Mouse (Mus musculus): ENCODE measurements around the gene Myo9b. TPM values are rescaled to one million over a fixed set of nuclear protein-coding genes. Genes with fewer than 3 reads are reported as not detected.
"Not testable (repeated sequence)": the region's sequence is repeated elsewhere in the genome, so short reads cannot be mapped to it uniquely, and the experiment has no call there.

Gene Myo9b
- polyA plus RNA-seq, 1 experiment = 17.7 TPM

DNA sequence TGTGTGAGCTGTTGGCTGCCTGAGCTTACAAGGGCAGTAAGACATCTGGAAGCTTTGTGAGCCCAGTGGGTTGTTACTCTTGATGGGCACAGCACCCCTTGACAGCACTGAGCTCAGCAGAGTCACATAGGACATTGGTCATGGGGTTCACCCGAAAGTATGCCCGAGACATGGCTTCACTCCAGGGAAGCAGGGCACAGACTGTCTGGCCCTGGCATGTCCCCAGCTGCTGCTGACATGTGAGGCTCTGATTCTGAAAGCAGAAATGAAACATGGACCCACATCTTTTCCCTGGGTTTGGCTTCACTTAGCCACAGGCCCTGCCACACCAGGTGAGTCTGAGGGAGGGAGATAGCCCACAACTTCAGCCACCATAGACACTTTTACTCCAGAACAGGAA lies 24.3 kb downstream of the Myo9b start:
- no peak for DNase-seq (ENCODE audit: low read depth)

DNA sequence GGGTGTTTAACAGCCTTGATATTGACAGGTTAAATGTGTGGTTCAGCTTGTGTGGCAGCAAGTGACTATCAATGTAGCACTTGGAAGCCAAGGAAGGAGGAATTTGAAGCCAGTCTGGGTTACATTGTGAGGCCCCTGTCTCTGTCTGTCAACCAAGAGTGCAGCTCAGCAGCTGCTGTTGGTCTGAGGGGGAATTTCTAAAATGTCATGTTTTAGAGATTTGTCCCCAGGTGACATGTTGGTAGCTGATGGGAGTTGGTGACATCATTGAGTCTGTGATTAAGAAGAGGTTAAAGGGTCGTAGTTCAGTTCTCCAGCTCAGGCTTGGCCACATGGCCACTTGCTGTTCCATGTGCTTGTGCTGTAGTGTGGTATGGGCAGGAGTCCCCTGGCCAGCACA lies 24.9 kb downstream of the Myo9b start:
- no peak for DNase-seq (ENCODE audit: low read depth)

DNA sequence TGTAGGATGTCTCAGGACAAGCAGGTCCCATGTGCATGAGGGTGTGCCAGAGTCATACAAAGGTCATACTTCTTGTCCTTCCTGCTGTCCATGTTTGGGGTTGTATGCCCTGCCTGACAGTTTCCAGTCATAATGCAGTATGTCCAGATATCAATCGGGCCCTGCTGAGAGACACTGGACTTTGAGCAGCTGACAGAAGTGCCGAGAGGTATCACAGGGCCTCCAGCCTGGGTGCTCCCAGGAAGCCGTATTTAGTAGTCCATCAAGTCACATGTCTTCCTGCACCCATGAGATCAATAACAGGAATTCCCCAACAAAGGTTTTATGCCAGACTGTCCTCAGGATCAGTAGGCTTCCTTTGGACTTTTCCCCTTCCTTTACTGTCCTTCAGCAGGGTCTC lies 27.2 kb downstream of the Myo9b start:
- no peak for DNase-seq (ENCODE audit: low read depth)

DNA sequence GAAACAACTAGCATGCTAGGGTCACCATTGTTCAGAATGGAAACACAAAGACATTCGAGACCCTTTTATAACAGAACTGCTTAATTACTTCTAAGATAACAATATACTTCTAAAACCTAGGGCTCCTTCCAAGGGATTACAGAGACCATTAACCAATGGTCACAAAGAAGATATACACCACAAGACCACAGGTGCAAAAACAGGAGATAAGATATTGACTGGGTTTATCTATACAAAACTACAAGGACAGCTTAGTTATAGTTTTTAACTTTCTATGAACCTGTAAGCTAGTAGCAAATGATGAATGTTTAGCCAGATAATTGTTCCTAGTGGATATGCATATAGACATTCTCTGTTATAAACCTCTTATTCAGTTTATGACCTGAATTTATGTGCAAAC lies 30.3 kb downstream of the Myo9b start:
- DNase-seq (ENCODE audit: low read depth) = no peak

- no peak for DNase-seq (ENCODE audit: low read depth)
Observed at GRCm38 (mm10) chr8:71303632-71304031, 31.1 kb downstream of the Myo9b start.

GRCm38 (mm10) chr8:71305988-71306387 lies 33.5 kb downstream of the Myo9b start:
- no peak for DNase-seq (ENCODE audit: low read depth)

DNA sequence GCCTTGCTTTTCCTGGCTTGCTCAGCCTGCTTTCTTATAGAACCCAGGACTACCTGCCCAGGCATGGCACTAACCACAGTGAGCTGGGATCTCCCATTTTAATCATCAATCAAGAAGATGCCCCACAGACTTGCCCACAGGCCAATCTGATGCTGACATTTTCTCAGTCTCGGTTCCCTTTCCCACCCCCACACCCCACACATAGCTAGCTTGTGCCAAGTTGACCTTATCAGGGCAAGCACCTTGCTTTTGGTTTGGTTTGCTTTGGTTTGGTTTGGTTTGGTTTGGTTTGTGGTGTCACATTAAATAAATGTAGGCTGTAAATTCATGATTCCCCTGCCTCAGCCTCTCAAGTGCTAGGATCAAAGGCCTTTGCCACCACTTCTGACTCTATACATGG lies 34.9 kb downstream of the Myo9b start:
- no peak for DNase-seq (ENCODE audit: low read depth)

DNA sequence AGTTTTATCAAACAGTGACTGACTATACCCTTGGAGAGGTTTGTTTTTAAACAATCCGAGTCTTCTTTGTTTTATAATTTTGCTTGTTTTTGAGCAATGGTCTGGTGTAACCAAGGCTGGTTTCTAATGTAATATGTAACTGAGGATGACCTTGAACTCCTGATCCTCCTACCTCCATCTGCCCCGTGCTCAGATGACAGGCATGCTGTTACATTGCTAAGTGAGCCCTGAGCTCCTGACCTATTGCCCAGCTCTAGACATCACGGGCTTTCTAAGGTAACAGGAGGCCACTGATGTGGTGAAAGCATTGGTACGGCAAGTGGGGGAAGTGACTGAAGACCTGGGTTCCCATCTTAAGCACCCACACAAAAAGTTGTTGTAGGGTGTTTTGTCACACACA lies 35.4 kb downstream of the Myo9b start:
- no peak for DNase-seq (ENCODE audit: low read depth)

DNA sequence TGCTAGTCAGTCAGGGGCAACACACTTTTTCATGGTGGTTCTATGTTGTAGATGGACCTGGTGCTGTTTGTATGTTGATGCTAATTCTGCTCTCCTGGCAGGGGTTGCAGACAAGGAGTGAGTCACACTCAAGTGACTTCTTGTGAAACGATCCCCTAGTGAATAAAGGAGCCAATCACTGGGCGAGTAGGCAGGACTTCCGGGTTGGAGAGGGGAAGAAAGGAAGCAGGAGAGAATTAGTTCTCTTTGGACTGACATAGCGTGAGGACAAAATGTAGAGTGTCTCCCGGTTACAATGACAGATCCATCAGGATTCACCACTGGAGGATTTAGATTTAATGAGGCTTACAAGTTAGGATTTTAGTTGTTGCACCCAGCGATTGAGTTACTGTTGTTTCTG lies 37.9 kb downstream of the Myo9b start:
- DNase-seq (ENCODE audit: low read depth) = no peak

GRCm38 (mm10) chr8:71312700-71313099 lies 40.2 kb downstream of the Myo9b start:
- no peak for DNase-seq (ENCODE audit: low read depth)

DNA sequence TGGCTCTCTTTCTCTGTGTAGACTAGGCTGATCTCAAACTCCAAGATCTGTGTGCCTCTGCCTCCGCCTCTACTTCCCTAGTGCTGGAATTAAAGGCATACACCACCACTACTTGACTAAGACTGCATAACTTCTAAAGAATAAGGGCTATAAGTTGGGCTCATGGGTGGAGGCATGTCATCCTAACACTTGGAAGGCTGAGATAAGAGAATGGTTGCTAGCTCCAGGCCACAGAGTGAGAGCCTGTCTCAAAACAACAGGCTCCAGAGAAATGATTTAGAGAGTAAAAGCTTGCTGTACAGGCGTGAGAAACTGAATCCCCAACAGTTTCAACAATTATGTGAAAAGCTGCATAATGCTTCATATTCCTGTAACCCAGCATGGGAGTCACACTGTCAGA lies 41.4 kb downstream of the Myo9b start:
- DNase-seq (ENCODE audit: low read depth) = no peak

DNA sequence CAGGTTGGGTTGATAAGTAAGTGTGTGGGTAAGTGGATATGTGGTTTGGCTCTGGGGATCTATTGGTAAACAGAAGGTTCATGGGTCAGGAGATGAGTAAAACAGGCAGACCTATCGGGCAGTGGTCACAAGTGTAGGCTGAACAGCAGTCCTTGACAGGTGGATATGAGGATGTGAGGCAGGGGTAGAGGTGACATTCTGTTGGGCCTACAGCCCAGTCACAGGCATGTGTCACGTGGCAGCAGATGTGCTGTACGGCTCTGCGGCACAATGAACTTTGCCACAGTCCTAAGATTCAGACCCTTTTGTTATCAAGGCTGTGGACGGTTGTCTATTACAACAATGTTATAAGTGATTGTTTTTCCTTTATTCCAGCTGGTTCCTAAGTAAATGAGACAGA lies 43.5 kb downstream of the Myo9b start:
- no peak for DNase-seq (ENCODE audit: low read depth)

GRCm38 (mm10) chr8:71316486-71317031 lies 44.0 kb downstream of the Myo9b start:
- DNase-seq (ENCODE audit: low read depth) = no peak

DNA sequence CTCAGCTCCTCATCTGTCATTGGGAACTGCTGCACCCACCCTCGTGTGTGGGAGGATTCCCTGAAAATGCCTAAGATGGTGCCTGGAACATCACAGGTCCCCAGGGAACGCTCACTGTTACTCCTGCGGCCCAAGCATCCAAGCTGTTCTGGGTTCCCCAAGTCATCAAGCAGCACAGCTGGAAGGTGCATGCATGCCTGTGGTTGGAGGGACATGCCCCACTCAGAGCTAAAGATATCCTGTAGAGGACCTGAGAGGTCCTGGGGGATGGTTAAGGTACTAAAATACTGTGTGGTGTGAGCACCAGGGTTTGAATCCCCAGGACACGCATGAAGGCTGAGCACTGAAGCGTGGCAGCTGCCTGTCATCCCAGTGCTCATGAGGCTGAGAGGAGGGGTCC lies 46.1 kb downstream of the Myo9b start:
- DNase-seq (ENCODE audit: low read depth) = not testable (repeated sequence)

DNA sequence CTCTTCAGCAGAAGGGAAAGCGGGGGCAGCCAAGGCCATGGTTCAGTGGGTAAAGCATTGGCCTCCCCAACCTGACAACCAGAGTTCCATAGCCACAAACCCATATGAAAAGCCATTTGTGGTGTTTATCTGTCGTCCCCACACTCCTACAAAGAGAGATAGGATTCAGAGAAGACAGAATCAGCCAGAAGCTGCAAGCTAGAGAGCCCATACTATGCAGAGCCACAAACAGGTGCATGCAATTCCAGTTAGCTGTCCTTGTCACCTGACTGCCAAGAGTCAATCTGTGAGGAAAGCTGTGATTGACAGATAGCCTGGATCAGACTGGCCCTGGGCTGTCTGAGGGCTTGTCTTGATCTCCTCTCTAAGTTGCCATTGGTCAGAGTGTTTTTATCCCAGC lies 47.2 kb downstream of the Myo9b start:
- DNase-seq (ENCODE audit: low read depth) = not testable (repeated sequence)

DNA sequence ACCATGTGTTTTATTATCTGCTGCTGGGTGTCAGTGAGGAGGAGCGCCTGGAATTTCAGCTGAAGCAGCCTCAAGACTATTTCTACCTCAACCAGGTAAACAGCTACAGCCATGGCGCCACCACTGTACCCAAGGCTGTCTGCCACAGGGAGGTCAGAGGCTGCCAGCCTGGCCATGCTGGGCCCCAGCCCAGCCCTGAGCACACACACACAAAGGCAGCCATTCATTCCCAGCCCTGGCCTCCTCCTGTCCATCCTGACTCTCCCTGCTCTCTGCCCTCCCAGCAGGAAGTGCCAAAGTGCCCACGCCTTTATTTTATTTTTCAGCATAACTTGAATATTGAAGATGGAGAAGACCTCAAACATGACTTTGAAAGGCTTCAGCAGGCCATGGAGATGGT lies 50.4 kb downstream of the Myo9b start:
- DNase-seq (ENCODE audit: low read depth) = no peak

DNA sequence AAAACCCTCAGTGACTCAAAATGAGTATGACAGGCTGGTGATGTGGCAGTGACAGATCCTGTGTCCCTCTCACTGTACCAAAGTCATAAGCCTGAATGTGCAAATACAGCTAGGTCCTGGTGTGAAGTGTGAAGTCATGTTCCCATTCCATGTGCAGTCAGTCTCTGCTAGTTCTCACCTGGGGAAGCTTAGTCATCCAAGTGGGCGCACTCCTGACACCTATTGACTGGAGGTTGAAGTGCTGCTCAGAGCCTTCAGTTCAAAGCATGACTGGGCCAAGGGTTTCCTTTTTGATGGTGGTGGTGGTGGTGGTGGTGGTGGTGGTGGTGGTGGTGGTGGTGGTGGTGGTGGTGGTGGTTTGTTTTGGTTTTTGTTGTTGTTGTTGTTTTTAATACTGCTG lies 52.3 kb downstream of the Myo9b start:
- no peak for DNase-seq (ENCODE audit: low read depth)

GRCm38 (mm10) chr8:71337834-71338233 lies 65.3 kb downstream of the Myo9b start:
- DNase-seq (ENCODE audit: low read depth) = not testable (repeated sequence)

DNA sequence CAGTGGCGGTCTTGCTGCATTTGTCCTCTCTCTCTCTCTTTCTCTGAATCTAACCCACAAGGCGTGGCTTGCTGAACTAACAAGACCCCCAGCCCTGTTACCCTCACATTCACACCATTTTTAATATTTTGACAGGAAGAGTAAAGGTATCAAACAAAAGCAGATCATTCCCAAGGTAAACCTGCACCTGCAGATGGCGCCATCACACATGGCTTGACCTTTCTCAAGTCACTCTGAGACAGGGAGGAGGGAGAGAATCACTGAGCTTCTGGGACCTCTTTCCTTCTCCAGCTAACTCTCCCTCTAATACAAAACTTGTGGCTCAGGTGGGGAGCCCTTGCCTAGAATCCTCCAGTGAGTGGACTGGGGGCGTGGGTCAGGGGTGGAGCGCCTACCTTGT lies 68.1 kb downstream of the Myo9b start:
- DNase-seq (ENCODE audit: low read depth) = no peak

DNA sequence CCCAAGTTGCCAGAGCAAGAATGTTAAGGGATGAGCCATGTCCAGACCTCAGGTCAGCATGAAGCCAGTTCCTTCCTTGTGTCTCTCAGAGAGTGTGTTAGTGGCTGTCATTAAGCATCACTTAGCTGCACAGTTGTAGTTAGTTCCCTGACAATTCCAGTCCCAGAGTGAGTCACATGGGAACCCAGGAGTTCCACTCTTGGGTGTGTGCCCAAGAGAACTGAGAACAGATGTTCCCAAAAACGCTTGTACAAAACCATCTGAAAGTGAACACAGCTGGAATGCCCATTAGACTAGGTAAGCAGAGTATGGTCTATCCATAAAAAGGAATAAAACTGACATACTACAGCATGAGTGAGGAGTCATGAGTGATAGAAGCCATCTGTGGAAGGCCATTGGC lies 74.1 kb downstream of the Myo9b start:
- DNase-seq (ENCODE audit: low read depth) = no peak

GRCm38 (mm10) chr8:71351117-71351516 lies 78.6 kb downstream of the Myo9b start:
- DNase-seq (ENCODE audit: low read depth) = no peak

- DNase-seq (ENCODE audit: low read depth) = no peak
Observed at GRCm38 (mm10) chr8:71351520-71351919, 79.0 kb downstream of the Myo9b start.

DNA sequence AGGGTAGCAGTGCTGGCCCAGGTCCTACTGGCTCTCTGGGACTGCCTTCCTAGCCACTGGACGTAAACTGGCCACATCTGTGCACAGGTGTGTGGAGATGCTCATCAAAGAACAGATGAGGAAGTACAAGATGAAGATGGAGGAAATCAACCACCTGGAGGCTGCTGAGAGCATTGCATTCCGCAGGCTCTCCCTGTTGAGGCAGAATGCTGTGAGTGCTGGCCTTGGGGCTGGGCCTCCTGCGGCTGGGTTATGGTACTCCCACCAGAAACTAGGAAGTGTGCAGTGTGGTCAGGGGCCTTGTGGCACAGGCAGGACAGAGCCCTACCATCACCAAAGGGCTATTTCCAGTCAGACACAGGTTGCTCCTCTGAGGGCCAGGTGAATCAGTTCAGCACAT lies 85.5 kb downstream of the Myo9b start:
- DNase-seq (ENCODE audit: low read depth) = no peak

DNA sequence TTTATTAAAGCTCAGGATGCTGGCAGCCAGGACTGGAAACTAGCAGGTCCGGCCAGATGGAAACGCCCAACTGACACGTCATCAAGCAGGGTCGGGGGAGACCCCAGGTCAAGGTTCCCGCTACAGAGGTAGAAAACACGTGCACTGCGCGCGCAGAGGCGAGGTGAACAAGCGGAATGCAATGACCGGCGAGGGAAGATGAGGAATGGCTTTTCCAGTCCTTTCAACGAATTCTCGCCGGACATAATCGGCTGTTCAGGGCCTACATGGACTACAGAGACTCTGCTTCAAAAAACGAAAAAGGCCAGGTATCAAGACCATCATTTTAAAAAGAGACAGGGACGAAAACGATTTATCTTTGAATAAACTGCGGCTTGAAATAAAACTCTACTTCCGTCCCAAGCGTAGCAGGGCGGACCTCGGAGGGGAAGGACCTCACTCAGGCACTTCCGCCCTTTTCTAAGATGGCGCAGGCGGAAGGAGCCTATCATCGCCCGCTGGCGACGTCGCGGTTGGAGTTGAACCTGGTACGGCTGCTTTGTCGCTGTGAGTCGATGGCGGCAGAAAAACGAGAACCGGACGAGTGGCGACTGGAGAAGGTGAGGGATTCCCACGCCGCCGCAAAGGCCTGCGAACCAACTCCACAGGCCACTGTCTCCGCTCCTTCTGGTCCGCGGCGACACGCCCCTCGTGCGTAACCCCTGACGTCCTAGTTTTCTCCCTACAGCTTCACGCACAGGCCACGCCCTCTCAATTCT lies 94.4 kb downstream of the Myo9b start, which contains the start of gene Use1:
TSS of gene Use1 (plus strand) at position 78 of the 758 bp plus-strand sequence.
- peak; percentile 86 for DNase-seq (ENCODE audit: low read depth)

Data from gonadal fat pad, adult 2 months (tissue).